Mouse (Mus musculus) adrenal gland, adult 2 months (tissue): ENCODE results near the gene Sav1. TPM values are rescaled to one million over a fixed set of nuclear protein-coding genes. Genes with fewer than 3 reads are reported as not detected.
A peak's percentile ranks its signal among the peaks of the same experiment; 100 is the strongest.

ENCODE experiments used
- DNase-seq: peaks from one replicate; pipeline ENCODE4 v3.0.0; 2021
- polyA plus RNA-seq: library from polyadenylated mRNA; depleted of rRNA; stranded (reverse); fragments of >200 nt; gene quantifications from 2 replicates; pipeline ENCODE4 v1.2.3, GENCODE M21; 2012; rRNA removed
- total RNA-seq, 2 experiments: library from RNA; stranded (reverse); gene quantifications; 2 replicates each; pipeline ENCODE4 v1.2.3; 2021

Sav1 gene
- total and polyA plus RNA-seq, 3 experiments = 4.2 to 56.7 (median 51.8) TPM

DNA sequence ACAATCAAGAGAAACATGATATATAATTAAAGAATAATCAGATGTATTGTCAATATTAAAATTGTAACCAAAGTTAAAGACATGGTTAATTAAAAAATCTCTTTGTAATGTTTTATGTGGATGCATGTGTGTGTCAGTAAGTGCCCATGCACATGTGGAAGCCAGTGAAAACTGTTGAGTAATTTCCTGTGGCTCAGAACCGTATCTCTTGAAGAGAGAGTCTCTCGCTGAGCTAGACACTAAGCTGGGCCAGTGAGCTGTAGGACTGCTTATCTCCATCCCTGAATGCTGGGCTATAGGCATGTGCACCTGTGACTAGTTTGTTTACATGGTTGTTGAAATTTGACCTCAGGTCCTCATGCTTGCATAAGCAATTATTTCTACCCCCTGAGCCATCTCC lies 29.4 kb downstream of the Sav1 start:
- no peak for DNase-seq

DNA sequence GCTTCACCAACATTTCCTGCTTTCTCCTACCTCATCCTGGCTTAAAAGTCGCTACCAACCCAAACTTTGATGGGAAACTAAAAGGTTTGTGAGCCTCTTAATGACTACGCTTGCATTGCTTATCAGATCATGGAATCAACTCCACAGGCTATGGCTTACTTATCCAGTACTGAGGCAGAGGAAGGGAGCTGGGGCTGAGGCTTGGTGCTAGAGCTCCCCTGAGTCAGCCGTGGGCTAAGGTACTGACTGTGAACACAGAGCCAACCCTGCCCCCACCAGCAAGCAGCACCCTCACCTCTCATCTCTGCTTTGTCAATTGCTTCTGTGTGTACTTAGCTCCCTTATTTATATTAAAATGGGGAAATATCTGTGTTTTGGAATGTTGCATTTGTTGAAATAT lies 39.3 kb downstream of the Sav1 start:
- no peak for DNase-seq

DNA sequence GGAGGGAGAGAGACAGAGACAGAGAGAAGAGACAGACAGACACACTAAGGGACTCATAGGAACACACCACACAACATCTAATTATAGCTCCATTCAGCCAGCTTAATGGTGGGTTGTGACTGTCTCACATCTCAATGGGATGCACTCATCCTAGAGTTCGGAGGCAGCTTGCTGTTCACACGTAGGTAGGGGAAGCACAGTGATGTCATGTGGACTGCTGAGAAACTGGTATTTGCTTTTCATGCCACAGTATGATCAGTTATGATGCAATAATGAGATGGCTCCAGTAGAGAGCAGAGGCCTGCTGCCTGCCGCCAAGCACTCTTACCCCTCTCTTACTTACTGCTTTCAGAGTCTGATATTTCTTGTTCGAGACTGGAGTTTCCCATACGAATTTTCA lies 40.9 kb downstream of the Sav1 start:
- no peak for DNase-seq

DNA sequence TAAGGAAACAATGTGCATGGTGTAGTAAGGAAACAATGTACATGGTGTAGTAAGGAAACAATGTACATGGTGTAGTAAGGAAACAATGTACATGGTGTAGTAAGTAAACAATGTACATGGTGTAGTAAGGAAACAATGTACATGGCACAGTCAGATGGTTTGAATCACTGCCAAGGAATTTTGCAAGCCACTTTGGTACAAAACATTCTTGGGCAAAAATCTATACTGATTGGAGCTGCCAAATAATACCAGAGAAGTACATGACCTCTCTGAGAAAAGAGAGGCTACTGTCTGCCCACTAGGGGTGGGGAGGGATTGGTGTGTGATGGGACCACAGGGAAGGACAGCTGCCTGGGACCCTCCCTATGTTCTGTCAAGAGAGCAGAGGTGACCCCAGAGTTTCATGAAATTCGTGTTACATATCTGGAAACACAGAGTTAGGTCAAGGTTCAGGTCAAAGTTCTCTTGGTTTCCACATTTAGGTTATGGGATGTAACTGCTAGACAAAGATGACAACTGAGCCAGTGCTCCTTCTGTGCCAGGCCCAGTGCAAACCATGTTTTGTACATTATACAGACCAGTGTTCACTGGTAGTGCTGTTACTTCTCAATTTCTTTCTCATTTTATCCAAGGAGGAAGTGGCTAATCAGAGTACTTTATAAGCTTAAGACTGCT lies 45.0 kb downstream of the Sav1 start:
- no peak for DNase-seq

DNA sequence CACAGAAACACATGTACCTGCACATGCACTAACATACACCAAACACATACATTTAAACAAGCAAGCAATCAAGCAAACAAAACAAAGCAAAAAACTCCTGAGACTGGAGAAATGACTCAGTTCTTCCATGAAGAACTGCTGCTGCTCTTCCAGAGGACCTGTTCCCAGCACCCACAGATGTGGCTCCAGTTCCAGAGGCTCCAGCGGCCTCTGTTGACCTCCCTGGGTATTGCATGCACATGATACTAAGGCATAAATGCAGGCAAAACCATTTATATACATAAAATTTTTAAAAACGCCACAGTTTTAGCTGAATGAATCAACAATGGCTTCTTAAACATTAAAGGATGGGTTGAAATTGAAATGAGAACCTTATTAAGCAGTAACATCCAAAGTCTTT lies 47.5 kb downstream of the Sav1 start:
- DNase-seq = no peak

DNA sequence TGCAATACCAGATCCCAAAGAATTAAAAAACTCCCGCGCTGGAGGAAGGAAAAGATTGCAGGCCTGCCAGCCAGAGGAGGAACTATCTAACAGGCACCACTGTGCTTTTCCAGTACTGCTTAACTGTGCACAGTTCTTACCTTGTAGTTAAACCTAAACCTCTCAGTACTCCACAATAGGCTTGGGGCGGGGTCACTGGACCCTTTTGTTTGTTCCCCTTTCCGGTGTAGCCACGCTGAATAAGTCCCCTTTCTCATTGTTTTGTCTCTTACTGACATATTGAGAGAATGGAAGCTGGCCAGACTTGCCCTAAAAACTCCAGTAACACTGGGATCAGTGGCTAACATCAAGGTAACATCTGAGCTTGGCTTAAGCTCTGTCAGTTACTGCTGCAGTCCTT lies 49.1 kb downstream of the Sav1 start:
- DNase-seq = no peak

DNA sequence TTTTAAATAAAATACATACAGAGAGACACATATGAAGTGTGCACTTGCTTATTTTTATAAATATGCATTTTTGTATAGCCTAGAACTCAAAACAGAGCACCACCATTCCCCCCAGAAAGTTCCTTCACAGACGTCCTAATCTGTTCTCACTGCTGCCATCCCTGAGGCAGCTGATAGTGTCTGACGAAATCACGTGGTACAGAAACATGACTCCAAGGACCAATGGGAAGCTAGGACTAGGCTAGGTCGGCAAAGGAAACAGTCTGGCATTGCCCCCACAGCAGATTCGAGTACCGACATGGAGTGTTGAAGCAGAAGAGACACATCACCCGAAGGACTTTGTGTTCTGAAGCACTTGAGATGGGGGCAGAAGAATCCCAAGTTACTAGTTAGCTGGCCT lies 60.1 kb downstream of the Sav1 start:
- no peak for DNase-seq

DNA sequence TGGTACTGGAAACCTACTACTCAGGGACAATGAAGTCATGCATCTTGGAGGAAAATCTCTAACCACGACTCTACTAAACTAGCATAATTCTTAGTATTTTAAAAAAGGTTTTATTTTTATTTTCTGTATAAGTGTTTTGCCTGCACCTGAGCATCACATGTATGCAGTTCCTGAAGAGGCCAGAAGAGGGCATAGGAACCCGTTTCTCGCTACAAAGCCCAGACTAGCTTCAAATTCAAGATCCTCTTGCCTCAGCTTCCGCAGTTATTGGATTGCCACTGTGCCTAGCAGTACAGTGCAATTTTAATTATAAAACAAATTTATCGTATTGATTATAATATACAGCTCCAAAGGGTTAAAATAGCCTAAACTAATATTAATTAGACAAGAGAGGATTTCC lies 62.8 kb downstream of the Sav1 start:
- DNase-seq = peak; percentile 14

DNA sequence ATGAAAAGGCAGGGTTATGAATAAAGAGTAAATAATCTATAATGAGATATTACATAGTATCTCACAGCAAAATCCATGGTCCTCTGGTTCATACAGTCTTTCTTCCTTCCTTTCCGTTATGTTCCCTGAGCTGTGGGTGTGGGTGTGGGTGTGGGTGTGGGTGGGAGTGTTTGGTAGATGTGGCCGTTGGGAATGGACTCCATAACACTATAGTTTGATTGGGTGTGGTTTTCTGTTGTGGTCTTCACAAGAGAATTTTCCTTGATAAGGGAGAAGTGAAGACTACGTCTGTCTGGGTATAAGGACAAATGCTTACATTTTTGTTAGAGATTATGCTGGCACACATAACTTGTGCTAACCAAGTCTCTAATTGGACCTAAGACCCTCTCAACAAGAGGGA lies 63.2 kb downstream of the Sav1 start:
- no peak for DNase-seq

DNA sequence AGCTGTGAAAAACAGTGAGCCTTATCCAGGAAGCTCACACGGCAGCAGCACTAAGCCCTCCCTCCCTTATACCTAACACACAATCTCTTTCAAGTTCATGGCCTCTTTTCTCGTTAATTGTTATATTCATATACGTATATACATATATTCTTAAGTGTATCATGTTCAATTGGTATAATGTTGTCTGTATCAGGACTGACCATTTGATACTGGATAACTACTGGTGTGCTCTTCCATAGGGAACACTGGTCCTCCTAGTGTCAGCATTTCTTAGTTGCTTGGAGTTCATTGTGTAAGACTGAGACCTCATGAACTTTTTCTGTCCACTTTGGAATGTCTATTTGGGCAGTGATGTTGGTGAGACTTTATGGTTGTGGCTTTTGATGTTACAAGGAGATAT lies 63.7 kb downstream of the Sav1 start:
- no peak for DNase-seq

DNA sequence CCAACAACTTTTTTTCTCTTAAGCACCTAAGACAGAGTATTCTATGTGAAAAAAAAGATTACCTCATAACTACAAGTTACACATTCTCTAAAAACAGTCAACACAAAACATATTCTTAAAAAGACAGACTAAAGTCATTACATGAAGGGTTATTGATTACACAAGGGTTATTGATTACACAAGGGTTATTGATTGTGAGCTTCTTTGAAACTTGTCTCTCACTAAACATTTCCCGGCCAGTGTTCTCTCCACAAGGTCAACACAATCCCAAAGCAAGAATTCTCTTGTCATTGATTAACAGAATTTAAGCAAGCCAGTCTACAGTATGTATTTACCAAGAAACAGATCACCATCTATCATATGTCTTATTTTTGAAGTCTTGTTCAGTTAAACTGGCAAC lies 64.7 kb downstream of the Sav1 start:
- no peak for DNase-seq

DNA sequence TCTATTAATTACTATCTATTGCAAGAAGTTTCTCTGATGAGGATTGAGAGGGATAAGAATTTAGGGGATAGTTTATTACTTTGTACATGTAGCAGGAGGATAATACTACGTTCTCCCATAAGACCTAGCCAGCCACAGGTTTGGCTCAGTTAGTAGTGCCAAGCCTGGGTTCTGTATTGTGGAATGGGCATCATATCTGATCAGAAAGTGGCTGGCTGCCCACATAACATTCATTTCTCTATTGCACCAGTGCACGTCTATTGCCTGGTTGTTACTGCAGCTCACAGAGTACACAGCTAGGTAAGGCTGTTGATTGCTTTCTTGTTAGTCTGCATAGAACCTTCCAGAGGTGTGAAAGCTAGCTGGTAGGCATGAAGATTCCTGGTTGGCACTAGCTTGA lies 68.9 kb downstream of the Sav1 start:
- no peak for DNase-seq

Other genes starting within 250 kb of the Sav1 start
- gene Cdkl1, start 195.7 kb downstream of the Sav1 start, total RNA-seq = 1 to 10 TPM; 1.3 to 2.6 TPM
- gene Cdkl1, start 195.7 kb downstream of the Sav1 start, polyA plus RNA-seq = 0.27 and 0.42 TPM in 2 replicates
- gene Atl1, start 94.4 kb downstream of the Sav1 start, total RNA-seq = 10 to 100 TPM in 1 of 2 experiments, 1 to 10 TPM in 1; 5.6 to 10.2 TPM
- gene Atl1, start 94.4 kb downstream of the Sav1 start, polyA plus RNA-seq = 1.4 and 1.7 TPM in 2 replicates
- 10 to 100 TPM; 26.7 to 33.3 TPM for gene Map4k5, start 93.8 kb downstream of the Sav1 start, total RNA-seq
- 13.7 and 14.6 TPM in 2 replicates for gene Map4k5, start 93.8 kb downstream of the Sav1 start, polyA plus RNA-seq
- gene Nin, start 126.7 kb upstream of the Sav1 start, total RNA-seq = 10 to 100 TPM; 29.7 to 34.2 TPM
- 9.1 and 9.6 TPM in 2 replicates for gene Nin, start 126.7 kb upstream of the Sav1 start, polyA plus RNA-seq
- gene Abhd12b, start 167.1 kb upstream of the Sav1 start, total RNA-seq = not detected
- gene Abhd12b, start 167.1 kb upstream of the Sav1 start, polyA plus RNA-seq = not detected in 2 replicates
- 100 to 1,000 TPM in 1 of 2 experiments, 10 to 100 TPM in 1; 94.6 to 157 TPM for gene Pygl, start 244.5 kb upstream of the Sav1 start, total RNA-seq
- 58.7 and 87.6 TPM in 2 replicates for gene Pygl, start 244.5 kb upstream of the Sav1 start, polyA plus RNA-seq